Mouse (Mus musculus): ENCODE measurements at regions not wholly inside any gene's neighbourhood (a gene's known extent, or its start where the extent isn't known, plus 50 kb on each side); places are given as distances from the start of the nearest gene placed in this dataset.
"Not testable (repeated sequence)": the region's sequence is repeated elsewhere in the genome, so short reads cannot be mapped to it uniquely, and the experiment has no call there.

- no peak for DNase-seq (ENCODE audit: low read depth)
Measured at GRCm38 (mm10) chr10:96188168-96188567, 51.8 kb downstream of the Gm5426 start.

GRCm38 (mm10) chr10:96190168-96190987, 54.0 kb downstream of the Gm5426 start:
- DNase-seq (ENCODE audit: low read depth) = no peak

- DNase-seq (ENCODE audit: low read depth) = no peak
Measured at GRCm38 (mm10) chr10:96200932-96201641, 64.7 kb downstream of the Gm5426 start.

- no peak for DNase-seq (ENCODE audit: low read depth)
Measured at GRCm38 (mm10) chr10:96201891-96202290, 65.5 kb downstream of the Gm5426 start.

- no peak for DNase-seq (ENCODE audit: low read depth)
Measured at GRCm38 (mm10) chr10:96202871-96203270, 66.5 kb downstream of the Gm5426 start.

- DNase-seq (ENCODE audit: low read depth) = no peak
Measured at GRCm38 (mm10) chr10:96204198-96204597, 67.8 kb downstream of the Gm5426 start.

- DNase-seq (ENCODE audit: low read depth) = no peak
Measured at GRCm38 (mm10) chr10:96209171-96209570, 72.8 kb downstream of the Gm5426 start.

GRCm38 (mm10) chr10:96211189-96211588, 74.8 kb downstream of the Gm5426 start:
- no peak for DNase-seq (ENCODE audit: low read depth)

GRCm38 (mm10) chr10:96213876-96214275, 77.5 kb downstream of the Gm5426 start:
- peak; percentile 94 for DNase-seq (ENCODE audit: low read depth)

- no peak for DNase-seq (ENCODE audit: low read depth)
Measured at GRCm38 (mm10) chr10:96214285-96214684, 77.9 kb downstream of the Gm5426 start.

- no peak for DNase-seq (ENCODE audit: low read depth)
Measured at GRCm38 (mm10) chr10:96214946-96215345, 78.5 kb downstream of the Gm5426 start.

- no peak for DNase-seq (ENCODE audit: low read depth)
Measured at GRCm38 (mm10) chr10:96220731-96221130, 84.3 kb downstream of the Gm5426 start.

GRCm38 (mm10) chr10:96230391-96230790, 94.0 kb downstream of the Gm5426 start:
- no peak for DNase-seq (ENCODE audit: low read depth)

GRCm38 (mm10) chr10:96231309-96231708, 94.9 kb downstream of the Gm5426 start:
- DNase-seq (ENCODE audit: low read depth) = no peak

GRCm38 (mm10) chr10:96232889-96233288, 96.5 kb downstream of the Gm5426 start:
- DNase-seq (ENCODE audit: low read depth) = no peak

GRCm38 (mm10) chr10:96234564-96235412, 98.4 kb downstream of the Gm5426 start:
- DNase-seq (ENCODE audit: low read depth) = no peak

GRCm38 (mm10) chr10:96236031-96236430, 99.6 kb downstream of the Gm5426 start:
- not testable (repeated sequence) for DNase-seq (ENCODE audit: low read depth)

- DNase-seq (ENCODE audit: low read depth) = no peak
Measured at GRCm38 (mm10) chr10:96236777-96237373, 100.5 kb downstream of the Gm5426 start.

- no peak for DNase-seq (ENCODE audit: low read depth)
Measured at GRCm38 (mm10) chr10:96237572-96238130, 101.2 kb downstream of the Gm5426 start.

- no peak for DNase-seq (ENCODE audit: low read depth)
Measured at GRCm38 (mm10) chr10:96238251-96238650, 101.8 kb downstream of the Gm5426 start.

GRCm38 (mm10) chr10:96238850-96239249, 102.4 kb downstream of the Gm5426 start:
- DNase-seq (ENCODE audit: low read depth) = no peak

- no peak for DNase-seq (ENCODE audit: low read depth)
Measured at GRCm38 (mm10) chr10:96240591-96240990, 104.2 kb downstream of the Gm5426 start.

All from c-Kit-positive CD71-negative TER-119-negative erythroid progenitor cells, embryonic 14.5 days (primary cell).